14 mouse cellular contexts compared by ENCODE assay signal in genomic region chr14:77004740-77005139, GRCm38 (mm10). TPM values are rescaled to one million over a fixed set of nuclear protein-coding genes. Genes with fewer than 3 reads are reported as not detected.
A peak's percentile ranks its signal among the peaks of the same experiment; 100 is the strongest.
DNase-seq lines count a peak whose midpoint lies in the region; ATAC-seq lines count a peak whose summit lies in the region.
"Had no signal": no experiment of that assay in that cellular context is flagged by ENCODE, and none has a peak within 500 bp of the region (broad histone marks: within the 10 kb centered on the region; RNA-seq: fewer than 3 reads in every experiment).

No protein-coding gene starts in this region.

- 16% methylated on average over 8 of the region's 8 CpGs for WGBS in kidney, embryonic 14.5 days
- WGBS in neural tube, embryonic 13.5 days = 58% methylated on average over 8 of the region's 8 CpGs
- 50% methylated on average over 8 of the region's 8 CpGs for WGBS in neural tube, embryonic 15.5 days
- 55% methylated on average over 8 of the region's 8 CpGs for WGBS in heart, embryonic 10.5 days

- no peak for DNase-seq in kidney, postnatal 36 days
- peak; percentile 35 for DNase-seq in lung, postnatal 10 days
- DNase-seq in cerebellum, adult 18-20 months = no peak
- no peak for DNase-seq in heart, embryonic 10.5 days (ENCODE audit: low spot score)
- no peak for DNase-seq in heart, postnatal 4 days
- DNase-seq: cerebellum, adult 9-11 months; heart, adult 2 months; liver, postnatal 0 days had no signal

- ATAC-seq in kidney, embryonic 14.5 days (ENCODE audit: low FRiP score, low TSS enrichment) = peak; percentile 88
- 0 out of 2 replicates have a peak, but pooled peaks have one; percentile 38 for ATAC-seq in neural tube, embryonic 13.5 days (ENCODE audit: low read depth)
- no peak for ATAC-seq in neural tube, embryonic 15.5 days (ENCODE audit: low FRiP score)
- ATAC-seq: activated CD4-positive, CD25-positive, alpha-beta regulatory T cell, adult 4 months; liver, postnatal 0 days had no signal

- H3K36me3 ChIP-seq in kidney, embryonic 14.5 days (ENCODE audit: control insufficient read depth, insufficient read depth, low read length) = no peaks in the 10 kb centered on the region
- H3K36me3 ChIP-seq in neural tube, embryonic 13.5 days = no peaks in the 10 kb centered on the region
- no peaks in the 10 kb centered on the region for H3K36me3 ChIP-seq in neural tube, embryonic 15.5 days
- H3K36me3 ChIP-seq in heart, embryonic 10.5 days = no peaks in the 10 kb centered on the region
- H3K36me3 ChIP-seq: limb, embryonic 12.5 days had no signal

- no peak overlapping the region for H3K4me3 ChIP-seq in kidney, embryonic 14.5 days (ENCODE audit: low read length)
- H3K4me3 ChIP-seq in neural tube, embryonic 13.5 days = no peak overlapping the region
- H3K4me3 ChIP-seq in neural tube, embryonic 15.5 days (replicated peaks) = no peak overlapping the region
- H3K4me3 ChIP-seq in heart, embryonic 10.5 days = no peak overlapping the region
- H3K4me3 ChIP-seq: heart, adult 2 months; limb, embryonic 12.5 days had no signal

- H3K27ac ChIP-seq in kidney, embryonic 14.5 days (ENCODE audit: low read depth, low read length) = peak overlapping the region; percentile 69
- peak overlapping the region; percentile 49; the same call in 1 of the 2 replicates for H3K27ac ChIP-seq in neural tube, embryonic 13.5 days (replicated peaks)
- no peak overlapping the region for H3K27ac ChIP-seq in neural tube, embryonic 15.5 days (replicated peaks)
- no peak overlapping the region for H3K27ac ChIP-seq in heart, embryonic 10.5 days
- H3K27ac ChIP-seq: heart, adult 2 months; limb, embryonic 12.5 days had no signal

- H3K27me3 ChIP-seq in kidney, embryonic 14.5 days (ENCODE audit: control insufficient read depth, insufficient read depth, low read length) = no peaks in the 10 kb centered on the region
- H3K27me3 ChIP-seq in neural tube, embryonic 13.5 days = no peaks in the 10 kb centered on the region
- no peaks in the 10 kb centered on the region for H3K27me3 ChIP-seq in neural tube, embryonic 15.5 days (replicated peaks)
- no peaks in the 10 kb centered on the region for H3K27me3 ChIP-seq in heart, embryonic 10.5 days (ENCODE audit: insufficient read depth, poor library complexity, severe bottlenecking)
- H3K27me3 ChIP-seq: limb, embryonic 12.5 days had no signal

- H3K4me2 ChIP-seq in kidney, embryonic 14.5 days (replicated peaks; ENCODE audit: low read depth, low read length) = 0 out of 2 replicates have a peak overlapping the region, but pooled peaks have one; percentile 2
- no peak overlapping the region for H3K4me2 ChIP-seq in neural tube, embryonic 13.5 days
- no peak overlapping the region for H3K4me2 ChIP-seq in neural tube, embryonic 15.5 days
- H3K4me2 ChIP-seq: limb, embryonic 12.5 days had no signal

- peaks cover 28% of the 10 kb centered on the region for H3K4me1 ChIP-seq in kidney, embryonic 14.5 days (ENCODE audit: control insufficient read depth, insufficient read depth, low read length)
- peaks cover 24% of the 10 kb centered on the region for H3K4me1 ChIP-seq in neural tube, embryonic 13.5 days (replicated peaks)
- H3K4me1 ChIP-seq in neural tube, embryonic 15.5 days = peaks cover 14% of the 10 kb centered on the region
- H3K4me1 ChIP-seq in heart, embryonic 10.5 days = peaks cover 4% of the 10 kb centered on the region

- no peaks in the 10 kb centered on the region for H3K9me3 ChIP-seq in kidney, embryonic 14.5 days (ENCODE audit: control insufficient read depth, low read length)
- no peaks in the 10 kb centered on the region for H3K9me3 ChIP-seq in neural tube, embryonic 13.5 days
- no peaks in the 10 kb centered on the region for H3K9me3 ChIP-seq in neural tube, embryonic 15.5 days (replicated peaks)
- H3K9me3 ChIP-seq in heart, embryonic 10.5 days = no peaks in the 10 kb centered on the region
- H3K9me3 ChIP-seq: limb, embryonic 12.5 days had no signal

- no peak overlapping the region for H3K9ac ChIP-seq in kidney, embryonic 14.5 days (ENCODE audit: low read depth, low read length)
- H3K9ac ChIP-seq in neural tube, embryonic 13.5 days = no peak overlapping the region
- no peak overlapping the region for H3K9ac ChIP-seq in neural tube, embryonic 15.5 days (replicated peaks)
- H3K9ac ChIP-seq: limb, embryonic 12.5 days; liver, postnatal 0 days had no signal

RNA-seq across cellular contexts. Expression of gene Ccdc122, which starts 31.8 kb away (rescaled TPM):
- polyA plus RNA-seq in kidney, embryonic 14.5 days (2014; fragmentation: Nextera tagmentation; extraction: Ambion mirVana) = 1.7 and 1.8 TPM in 2 replicates
- polyA plus RNA-seq in neural tube, embryonic 13.5 days (2015; fragmentation: Nextera tagmentation; extraction: Ambion mirVana) = 1.0 and 1.2 TPM in 2 replicates
- polyA plus RNA-seq in neural tube, embryonic 15.5 days (2015; fragmentation: Nextera tagmentation; extraction: Ambion mirVana) = 0.84 and 1.2 TPM in 2 replicates
- 1.5 and 2.3 TPM in 2 replicates for polyA plus RNA-seq in heart, embryonic 10.5 days (2016; fragmentation: Nextera tagmentation; extraction: Ambion mirVana)
- total RNA-seq in heart, postnatal 4 days (2021) = 1 to 10 TPM; 1.6 to 1.7 TPM
- total RNA-seq: MEL had no signal

RNA-seq across cellular contexts. Expression of gene Lacc1, which starts 32.0 kb away (rescaled TPM):
- polyA plus RNA-seq in kidney, embryonic 14.5 days (2014; fragmentation: Nextera tagmentation; extraction: Ambion mirVana) = 6.5 and 7.5 TPM in 2 replicates
- 3.5 and 3.6 TPM in 2 replicates for polyA plus RNA-seq in neural tube, embryonic 13.5 days (2015; fragmentation: Nextera tagmentation; extraction: Ambion mirVana)
- 2.5 and 6.1 TPM in 2 replicates for polyA plus RNA-seq in neural tube, embryonic 15.5 days (2015; fragmentation: Nextera tagmentation; extraction: Ambion mirVana)
- polyA plus RNA-seq in heart, embryonic 10.5 days (2016; fragmentation: Nextera tagmentation; extraction: Ambion mirVana) = 9.0 and 11.1 TPM in 2 replicates
- 1 to 10 TPM; 7.2 to 8.4 TPM for total RNA-seq in heart, postnatal 4 days (2021)
- total RNA-seq: MEL had no signal
- polyA plus RNA-seq: activated CD4-positive, CD25-positive, alpha-beta regulatory T cell, adult 4 months had no signal

Comparison
In these comparisons a context has a peak if more than half of its experiments do, and no peak if none do; other contexts are left out.
1. H3K27ac ChIP-seq: peak in kidney, embryonic 14.5 days (single experiment) and neural tube, embryonic 13.5 days (single experiment); none in neural tube, embryonic 15.5 days (single experiment) and heart, embryonic 10.5 days (single experiment).